Mouse (Mus musculus) embryonic facial prominence, embryonic 10.5 days (tissue): ENCODE data around the gene Tef. TPM values are rescaled to one million over a fixed set of nuclear protein-coding genes. Genes with fewer than 3 reads are reported as not detected.

Experiments used
- DNase-seq: peaks from one replicate; pipeline ENCODE4 v3.0.0-alpha.2; 2017; ENCODE audit warnings: low spot score
- H3K27ac ChIP-seq: fragments of 300-500 bp; sonication (generic); replicated peaks from 2 replicates; pipeline ENCODE4 v1.5.1; 2016; ENCODE audit warnings: mild to moderate bottlenecking
- H3K27me3 ChIP-seq: fragments of 300-500 bp; sonication (generic); replicated peaks from 2 replicates; pipeline ENCODE4 v1.6.1; 2016; ENCODE audit warnings: low read depth, mild to moderate bottlenecking; ENCODE audit not compliant: poor library complexity, severe bottlenecking
- H3K36me3 ChIP-seq: fragments of 300-500 bp; sonication (generic); replicated peaks from 2 replicates; pipeline ENCODE4 v1.6.1; 2016; ENCODE audit warnings: mild to moderate bottlenecking, moderate library complexity
- H3K4me1 ChIP-seq: fragments of 300-500 bp; sonication (generic); 2 replicates; pipeline ENCODE4 v1.6.1; 2016
- H3K4me3 ChIP-seq: fragments of 300-500 bp; sonication (generic); 2 replicates; pipeline ENCODE4 v1.5.1; 2016; ENCODE audit warnings: mild to moderate bottlenecking, moderate library complexity
- H3K9me3 ChIP-seq: fragments of 300-500 bp; sonication (generic); 2 replicates; pipeline ENCODE4 v1.6.1; 2016; ENCODE audit warnings: mild to moderate bottlenecking
- WGBS: fragments of 180-500 bp; shearing (Covaris S2); methylation state at CpG from one replicate; pipeline ENCODE4 v1.1.7; 2016; 5-methylcytosine and 5-hydroxymethylcytosine counted together
- polyA plus RNA-seq: library from polyadenylated mRNA; unstranded; fragments of >200 nt; fragmentation: Nextera tagmentation; extraction: Ambion mirVana; gene quantifications from 2 replicates; pipeline ENCODE4 v1.2.1, GENCODE M21; 2016

Tef gene
- polyA plus RNA-seq, 1 experiment from 2014 or later: 15.9 TPM

DNA sequence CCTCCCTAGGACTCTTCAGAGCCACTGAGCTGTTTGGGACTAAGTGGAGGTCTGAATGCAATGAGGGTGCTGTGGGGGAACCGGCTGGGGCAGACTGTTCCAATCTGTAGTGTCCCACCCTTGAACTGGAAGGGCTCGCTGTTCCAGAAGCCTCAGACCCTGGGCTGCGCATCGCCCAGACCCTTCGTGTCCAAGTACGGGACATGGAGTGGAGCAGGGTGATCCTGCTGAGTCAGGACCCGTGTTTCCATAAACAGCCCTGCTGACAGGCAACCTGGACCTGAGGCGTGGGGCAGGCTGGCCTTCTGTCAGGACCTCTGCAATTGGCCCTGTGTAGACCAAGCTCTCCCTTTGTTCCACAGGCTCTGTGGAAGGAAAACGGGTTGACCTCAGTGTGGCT, 44.5 kb downstream of the Tef start:
- no peak overlapping the region for H3K27ac ChIP-seq
- no peak for DNase-seq
- peaks cover 53% of the 10 kb centered on the region for H3K36me3 ChIP-seq
- no peak overlapping the region for H3K4me3 ChIP-seq
- no peaks in the 10 kb centered on the region; the same call in 1 of the 2 replicates for H3K4me1 ChIP-seq
- H3K9me3 ChIP-seq: no peaks in the 10 kb centered on the region
- 89% methylated on average over 9 of the region's 9 CpGs for WGBS
- H3K27me3 ChIP-seq: no peaks in the 10 kb centered on the region

- DNase-seq: no peak
- no peaks in the 10 kb centered on the region for H3K9me3 ChIP-seq
These were observed 44.9 kb downstream of the Tef start for GRCm38 (mm10) chr15:81847161-81847560.

DNA sequence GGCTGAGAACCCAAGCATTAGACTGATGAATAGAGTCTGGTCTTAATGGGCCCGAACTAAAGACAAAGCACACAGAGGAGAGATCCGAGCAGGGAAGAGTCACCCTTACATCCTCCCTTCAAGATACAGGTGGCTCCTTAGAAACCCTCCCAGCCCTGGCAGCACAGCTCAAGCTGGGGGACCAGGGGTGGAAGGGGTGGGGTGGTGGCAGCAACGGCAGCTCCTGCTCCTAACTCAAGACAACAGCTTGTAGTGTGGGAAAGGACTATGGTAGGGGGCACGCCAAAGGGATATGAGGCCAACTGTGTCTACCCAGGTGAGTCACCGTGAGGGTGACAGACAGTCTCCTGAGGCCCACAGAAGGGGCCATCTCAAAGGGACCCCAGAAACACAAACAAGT, 45.6 kb downstream of the Tef start:
- peaks cover 64% of the 10 kb centered on the region for H3K36me3 ChIP-seq
- WGBS: 88% methylated on average over 5 of the region's 5 CpGs
- H3K4me3 ChIP-seq: no peak overlapping the region

More at GRCm38 (mm10) chr15:81847161-81847560, 44.9 kb downstream of the Tef start:
- 92% methylated on average over 4 of the region's 4 CpGs for WGBS
- Histone ChIP-seq H3K27me3 (no peaks in the 10 kb centered on the region), H3K4me3 (no peak overlapping the region), H3K36me3 (peaks cover 57% of the 10 kb centered on the region), H3K4me1 (no peaks in the 10 kb centered on the region; the same call in 1 of the 2 replicates), H3K27ac (no peak overlapping the region)

DNA sequence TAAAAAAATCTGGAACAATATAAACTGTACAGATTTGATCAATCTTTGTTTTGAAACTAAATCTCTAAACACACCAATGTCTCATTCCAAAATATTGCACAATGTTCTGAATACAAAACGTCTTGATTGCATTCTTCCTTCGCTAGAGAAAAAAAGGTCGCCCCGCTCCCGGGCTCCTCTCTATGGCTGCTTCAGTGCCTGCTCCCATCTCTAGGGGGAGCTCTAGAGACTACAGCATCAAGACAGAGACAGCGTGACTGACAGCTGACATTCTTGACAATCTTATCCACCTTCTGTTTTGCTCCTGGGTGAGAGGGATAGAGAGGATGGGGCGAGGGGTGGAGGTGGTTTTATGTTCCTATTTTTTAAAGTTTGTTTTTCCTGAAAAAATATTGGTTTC, 46.1 kb downstream of the Tef start:
- Histone ChIP-seq H3K36me3 (peaks cover 68% of the 10 kb centered on the region), H3K9me3 (no peaks in the 10 kb centered on the region)

More for the DNA sequence above, 45.6 kb downstream of the Tef start:
- Histone ChIP-seq H3K9me3 (no peaks in the 10 kb centered on the region), H3K4me1 (no peaks in the 10 kb centered on the region; the same call in 1 of the 2 replicates), H3K27ac (no peak overlapping the region), H3K27me3 (no peaks in the 10 kb centered on the region)
- DNase-seq: no peak

DNA sequence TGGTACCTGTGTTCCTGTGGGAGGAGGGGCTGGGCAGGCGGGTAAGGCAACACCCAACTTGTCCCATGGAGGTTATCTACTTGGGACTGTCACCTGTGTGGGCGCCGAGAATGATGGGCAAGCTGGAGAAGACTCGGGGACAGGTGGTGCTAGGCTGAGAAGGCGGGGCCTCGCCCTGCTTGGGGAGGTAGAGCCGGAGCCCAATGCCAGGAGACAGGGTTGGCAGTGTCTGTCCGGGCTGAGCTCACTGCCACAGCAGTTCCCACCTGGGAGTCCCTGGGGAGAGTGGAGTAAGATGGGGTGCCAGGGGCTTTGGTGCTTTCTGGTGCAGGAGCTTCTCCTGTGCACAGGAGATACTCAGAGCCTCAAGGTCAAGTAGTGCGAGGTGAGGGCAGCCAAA, 46.9 kb downstream of the Tef start:
- WGBS: 84% methylated on average over 9 of the region's 9 CpGs
- no peak overlapping the region for H3K27ac ChIP-seq
- peaks cover 76% of the 10 kb centered on the region for H3K36me3 ChIP-seq
- H3K9me3 ChIP-seq: no peaks in the 10 kb centered on the region
- H3K4me3 ChIP-seq: no peak overlapping the region
- no peaks in the 10 kb centered on the region for H3K27me3 ChIP-seq
- no peak for DNase-seq
- H3K4me1 ChIP-seq: no peaks in the 10 kb centered on the region; the same call in 1 of the 2 replicates

More for the DNA sequence above, 46.1 kb downstream of the Tef start:
- peak; percentile 53 for DNase-seq
- WGBS: 49% methylated on average over 7 of the region's 7 CpGs
- H3K4me3 ChIP-seq: no peak overlapping the region
- H3K27me3 ChIP-seq: no peaks in the 10 kb centered on the region
- no peaks in the 10 kb centered on the region; the same call in 1 of the 2 replicates for H3K4me1 ChIP-seq
- H3K27ac ChIP-seq: no peak overlapping the region

GRCm38 (mm10) chr15:81850718-81851117, 48.5 kb downstream of the Tef start:
- H3K27me3 ChIP-seq: no peaks in the 10 kb centered on the region
- no peaks in the 10 kb centered on the region for H3K9me3 ChIP-seq
- no peak overlapping the region for H3K4me3 ChIP-seq
- H3K27ac ChIP-seq: no peak overlapping the region
- H3K4me1 ChIP-seq: peaks cover 9% of the 10 kb centered on the region
- WGBS: 86% methylated on average over 14 of the region's 14 CpGs
- DNase-seq: no peak
- peaks cover 85% of the 10 kb centered on the region for H3K36me3 ChIP-seq

- peaks cover 83% of the 10 kb centered on the region for H3K36me3 ChIP-seq
- H3K27me3 ChIP-seq: no peaks in the 10 kb centered on the region
- H3K27ac ChIP-seq: no peak overlapping the region
- H3K4me3 ChIP-seq: no peak overlapping the region
- WGBS: 95% methylated on average over 15 of the region's 15 CpGs
- H3K9me3 ChIP-seq: no peaks in the 10 kb centered on the region
- DNase-seq: no peak
- H3K4me1 ChIP-seq: peaks cover 15% of the 10 kb centered on the region
These were observed 49.2 kb downstream of the Tef start for GRCm38 (mm10) chr15:81851375-81851774.

DNA sequence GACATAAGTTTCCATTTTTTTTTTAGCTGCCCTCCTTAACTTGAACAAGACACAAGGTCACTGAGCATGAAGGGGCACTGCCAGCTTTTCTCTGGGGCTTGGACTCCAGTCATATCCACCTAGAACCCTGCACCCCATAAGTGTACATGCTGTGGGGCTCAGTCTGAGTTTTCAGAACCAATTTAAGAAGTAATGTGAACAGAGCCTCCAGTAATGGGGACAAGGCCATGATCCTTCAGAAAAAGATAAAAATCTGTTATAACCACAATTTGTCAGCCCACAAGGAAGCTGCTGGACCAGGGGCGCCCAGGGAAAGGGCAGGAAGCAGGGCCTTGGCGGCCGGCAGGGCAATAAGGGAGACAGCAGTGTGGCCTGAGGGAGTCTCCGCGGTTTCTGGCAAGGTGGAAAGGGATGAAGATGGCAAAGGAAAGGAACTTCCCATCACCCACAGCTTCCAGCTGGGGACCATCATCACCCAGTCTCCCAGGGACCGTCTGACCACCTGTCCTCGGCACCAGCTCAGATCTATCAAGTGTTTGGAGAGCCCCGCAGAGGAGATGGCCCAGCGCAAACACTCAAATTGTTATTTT, 50.3 kb downstream of the Tef start:
- WGBS: 87% methylated on average over 9 of the region's 9 CpGs
- no peaks in the 10 kb centered on the region for H3K27me3 ChIP-seq
- no peak for DNase-seq
- peaks cover 23% of the 10 kb centered on the region for H3K4me1 ChIP-seq
- H3K4me3 ChIP-seq: no peak overlapping the region
- H3K36me3 ChIP-seq: peaks cover 72% of the 10 kb centered on the region
- no peaks in the 10 kb centered on the region for H3K9me3 ChIP-seq
- H3K27ac ChIP-seq: no peak overlapping the region

- Histone ChIP-seq H3K27me3 (no peaks in the 10 kb centered on the region), H3K4me3 (no peak overlapping the region), H3K36me3 (peaks cover 67% of the 10 kb centered on the region), H3K27ac (no peak overlapping the region), H3K9me3 (no peaks in the 10 kb centered on the region), H3K4me1 (peaks cover 23% of the 10 kb centered on the region)
- no peak for DNase-seq
- 92% methylated on average over 7 of the region's 7 CpGs for WGBS
These were observed 50.9 kb downstream of the Tef start for GRCm38 (mm10) chr15:81853081-81853480.

DNA sequence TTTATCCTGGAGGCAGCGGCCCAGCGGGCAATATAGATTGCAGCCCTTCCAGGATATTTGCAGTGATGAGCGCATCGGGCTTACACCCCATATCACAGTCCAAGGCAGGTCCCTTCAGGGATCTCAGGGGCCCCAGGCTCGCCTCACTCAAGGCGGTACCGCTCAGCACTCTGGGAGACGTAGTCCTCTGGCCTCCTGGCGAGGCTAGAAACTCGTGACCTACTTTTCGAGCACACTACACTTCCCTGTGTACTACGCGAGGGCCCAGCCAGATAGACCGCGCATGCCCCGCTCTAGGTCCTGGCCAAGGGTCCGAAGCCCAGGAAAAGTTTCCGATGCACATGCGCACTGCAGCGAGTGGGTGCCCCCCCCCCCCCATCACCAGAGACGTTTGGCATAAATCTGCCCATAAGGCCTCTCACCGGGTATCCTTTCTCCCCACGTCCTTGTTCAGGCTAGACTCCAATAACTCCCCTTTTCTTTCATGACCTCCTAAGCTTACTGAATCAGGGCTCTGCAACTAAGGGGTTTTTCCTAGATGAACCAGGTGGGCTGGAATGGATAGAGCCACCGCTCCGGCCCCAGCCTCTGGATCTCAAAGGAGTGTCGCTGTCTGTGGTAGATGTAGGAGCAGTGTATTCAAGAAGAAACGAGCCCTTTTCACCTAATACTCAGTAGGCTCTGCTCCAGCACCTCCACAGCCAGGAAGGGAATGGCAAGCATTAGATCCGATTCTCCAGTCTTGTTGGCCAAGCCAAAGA, 54.0 kb downstream of the Tef start:
- Histone ChIP-seq H3K4me1 (peaks cover 37% of the 10 kb centered on the region), H3K36me3 (peaks cover 40% of the 10 kb centered on the region), H3K9me3 (no peaks in the 10 kb centered on the region), H3K27ac (peak overlapping the region; percentile 93), H3K4me3 (peak overlapping the region; percentile 89), H3K27me3 (no peaks in the 10 kb centered on the region)
- WGBS: under 1% methylated on average over 28 of the region's 28 CpGs
- peak; percentile 92 for DNase-seq

DNA sequence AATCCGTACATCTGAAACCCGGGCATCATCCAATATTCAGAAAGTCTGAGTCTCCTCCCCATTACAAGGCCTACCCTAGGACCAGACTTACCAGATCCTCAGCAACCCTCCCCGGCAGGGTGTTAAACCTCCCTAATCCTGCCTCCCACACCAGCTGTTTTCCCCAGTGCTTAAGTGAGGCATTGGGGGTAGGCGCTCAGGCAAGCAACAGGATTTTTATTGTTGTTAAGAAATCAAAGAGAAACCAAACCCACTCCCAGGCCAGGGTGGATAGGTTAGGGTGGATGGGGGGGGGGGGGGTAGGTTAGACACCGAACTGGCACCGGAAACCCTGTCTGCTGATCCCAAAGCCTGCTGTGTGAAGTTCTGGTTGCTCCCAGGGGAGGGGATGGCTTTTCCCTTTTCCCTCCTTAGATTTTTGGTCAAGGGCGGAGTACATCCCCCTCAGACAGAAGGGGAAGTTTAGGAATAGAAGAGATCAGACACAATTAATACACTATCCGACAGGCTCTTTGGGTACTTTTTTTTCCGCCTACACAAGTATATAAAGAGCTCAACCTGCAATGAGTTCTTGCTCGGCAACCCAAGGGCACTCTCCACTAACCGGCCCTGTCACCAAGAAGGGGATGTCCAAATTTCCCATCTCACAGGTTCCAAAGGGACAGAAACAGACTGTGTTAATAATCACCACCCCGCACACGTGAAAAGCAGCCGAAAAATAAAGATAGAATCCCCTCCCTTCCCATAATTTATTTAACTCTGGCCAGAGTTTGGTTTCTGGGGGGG, 54.9 kb downstream of the Tef start:
- H3K4me1 ChIP-seq: peaks cover 37% of the 10 kb centered on the region
- no peaks in the 10 kb centered on the region for H3K27me3 ChIP-seq
- H3K36me3 ChIP-seq: peaks cover 31% of the 10 kb centered on the region
- H3K27ac ChIP-seq: peak overlapping the region; percentile 93
- 1% methylated on average over 14 of the region's 14 CpGs for WGBS
- DNase-seq: peak; percentile 30
- peak overlapping the region; percentile 89 for H3K4me3 ChIP-seq
- H3K9me3 ChIP-seq: no peaks in the 10 kb centered on the region

- H3K4me1 ChIP-seq: peaks cover 37% of the 10 kb centered on the region
- peak overlapping the region; percentile 89 for H3K4me3 ChIP-seq
- H3K36me3 ChIP-seq: peaks cover 25% of the 10 kb centered on the region
- H3K27me3 ChIP-seq: no peaks in the 10 kb centered on the region
- under 1% methylated on average over 33 of the region's 33 CpGs for WGBS
- no peaks in the 10 kb centered on the region for H3K9me3 ChIP-seq
- peak overlapping the region; percentile 93 for H3K27ac ChIP-seq
- peak; percentile 75 for DNase-seq
These were observed 55.5 kb downstream of the Tef start for GRCm38 (mm10) chr15:81857724-81858116.
